Comparison of ENCODE assay signal across 15 mouse cellular contexts in the genomic region with DNA sequence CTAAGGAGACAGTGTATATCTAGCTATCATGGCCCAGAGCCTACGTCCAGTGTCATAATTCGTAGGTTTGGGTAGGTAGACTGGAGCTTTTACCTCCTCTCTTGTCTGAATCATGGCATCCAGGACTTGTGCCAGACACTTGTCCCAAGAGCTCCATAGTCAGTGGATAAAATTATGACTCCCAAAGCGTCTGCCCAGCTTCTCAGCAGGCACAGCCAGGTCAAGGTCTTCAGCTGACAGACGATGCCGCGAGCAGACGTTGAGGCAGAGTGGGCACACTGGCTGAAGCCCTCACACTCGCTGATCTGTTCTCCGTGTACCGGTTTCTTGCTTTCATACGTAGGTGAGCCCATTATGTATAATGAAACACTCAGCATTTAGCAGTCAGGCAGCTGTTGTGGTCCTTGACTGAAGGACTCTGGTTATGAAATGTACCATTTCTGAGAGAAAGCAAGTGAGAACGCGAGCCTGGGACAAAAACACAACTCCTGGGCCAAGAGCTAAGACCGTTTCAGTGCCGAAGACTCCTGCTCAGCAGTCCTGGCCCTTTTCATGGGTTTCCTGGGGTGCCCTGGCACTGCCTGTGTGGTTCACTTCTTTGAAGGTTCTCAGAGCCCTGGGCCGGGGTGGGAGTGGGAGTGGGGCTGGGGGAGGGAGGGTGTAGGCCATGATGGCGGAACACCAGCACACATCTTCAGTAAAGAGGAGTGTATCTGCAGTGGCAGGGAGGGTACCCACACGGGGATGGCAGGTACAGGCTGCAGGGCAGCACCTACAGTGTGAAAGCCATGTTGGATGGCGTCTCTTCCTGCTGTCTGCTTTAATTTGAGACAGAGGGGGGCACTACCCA.
A peak's percentile ranks its signal among the peaks of the same experiment; 100 is the strongest.
DNase-seq lines count a peak whose midpoint lies in the region; ATAC-seq lines count a peak whose summit lies in the region.
"Had no signal": no experiment of that assay in that cellular context is flagged by ENCODE, and none has a peak within 500 bp of the region (broad histone marks: within the 10 kb centered on the region; RNA-seq: fewer than 3 reads in every experiment).

No protein-coding gene starts in this region.

- 87% methylated on average over 19 of the region's 19 CpGs for WGBS in kidney, embryonic 14.5 days

- peak; percentile 3 for DNase-seq in cerebellum, adult 11-12 months
- peak; percentile 31 for DNase-seq in right cerebral cortex, adult 18-20 months
- no peak for DNase-seq in right cerebral cortex, adult 2 months (ENCODE audit: low spot score in 2 of 2)
- peak; percentile 31 for DNase-seq in heart, postnatal 4 days
- no peak for DNase-seq in layer of hippocampus, adult 8-10 months (ENCODE audit: low spot score in 2 of 2)
- DNase-seq: embryo, embryonic 11 days; liver, postnatal 0 days; thymus, postnatal 4 days had no signal

- no peak overlapping the region for H3K4me3 ChIP-seq in kidney, embryonic 14.5 days (ENCODE audit: low read length)
- H3K4me3 ChIP-seq: limb, embryonic 13.5 days; midbrain, embryonic 12.5 days had no signal

- no peak overlapping the region for H3K27ac ChIP-seq in kidney, embryonic 14.5 days (ENCODE audit: low read depth, low read length)
- H3K27ac ChIP-seq: limb, embryonic 13.5 days; midbrain, embryonic 12.5 days; stomach, postnatal 0 days had no signal

- no peak overlapping the region for H3K4me2 ChIP-seq in kidney, embryonic 14.5 days (replicated peaks; ENCODE audit: low read depth, low read length)
- H3K4me2 ChIP-seq: limb, embryonic 13.5 days; midbrain, embryonic 12.5 days had no signal

- H3K27me3 ChIP-seq in kidney, embryonic 14.5 days (ENCODE audit: control insufficient read depth, insufficient read depth, low read length): no peaks in the 10 kb centered on the region
- H3K27me3 ChIP-seq: limb, embryonic 13.5 days; midbrain, embryonic 12.5 days had no signal

- H3K36me3 ChIP-seq in kidney, embryonic 14.5 days (ENCODE audit: control insufficient read depth, insufficient read depth, low read length): no peaks in the 10 kb centered on the region
- H3K36me3 ChIP-seq: limb, embryonic 13.5 days; midbrain, embryonic 12.5 days had no signal

- no peaks in the 10 kb centered on the region for H3K4me1 ChIP-seq in kidney, embryonic 14.5 days (ENCODE audit: control insufficient read depth, insufficient read depth, low read length)
- H3K4me1 ChIP-seq: limb, embryonic 13.5 days; midbrain, embryonic 12.5 days had no signal

- no peaks in the 10 kb centered on the region; the same call in 1 of the 2 replicates for H3K9me3 ChIP-seq in kidney, embryonic 14.5 days (ENCODE audit: control insufficient read depth, low read length)

- no peak for ATAC-seq in cerebellum, adult (ENCODE audit: insufficient number of reproducible peaks, low FRiP score, low TSS enrichment)
- ATAC-seq in kidney, embryonic 14.5 days (ENCODE audit: low FRiP score, low TSS enrichment): no peak
- no peak for ATAC-seq in inflammation-experienced regulatory T-cells, adult 6 months
- ATAC-seq: liver, postnatal 0 days; Patski had no signal

- no peak overlapping the region for H3K9ac ChIP-seq in kidney, embryonic 14.5 days (ENCODE audit: low read depth, low read length)
- H3K9ac ChIP-seq: limb, embryonic 13.5 days; liver, postnatal 0 days; midbrain, embryonic 12.5 days had no signal

Comparison
In these comparisons a context has a peak if more than half of its experiments do, and no peak if none do; other contexts are left out.
1. DNase-seq: peak in cerebellum, adult 11-12 months (single experiment), right cerebral cortex, adult 18-20 months (single experiment) and heart, postnatal 4 days (single experiment); none in right cerebral cortex, adult 2 months (0 of 2) and layer of hippocampus, adult 8-10 months (0 of 2).